Mouse (Mus musculus) forebrain, embryonic 12.5 days (tissue): ENCODE results near the gene Tmem175. TPM values are rescaled to one million over a fixed set of nuclear protein-coding genes. Genes with fewer than 3 reads are reported as not detected.

Source experiments
- ATAC-seq: fragments of 200-750 bp; cut with Nextera tagmentation; 2 replicates; pipeline ENCODE4 v1.8.0; 2017; ENCODE audit warnings: moderate TSS enrichment; ENCODE audit not compliant: low FRiP score
- H3K27ac ChIP-seq: fragments of 300-500 bp; sonication (generic); 2 replicates; pipeline ENCODE4 v1.5.1; 2016; ENCODE audit warnings: mild to moderate bottlenecking
- H3K27me3 ChIP-seq: fragments of 300-500 bp; sonication (generic); 2 replicates; pipeline ENCODE4 v1.6.1; 2016; ENCODE audit warnings: mild to moderate bottlenecking
- H3K36me3 ChIP-seq: fragments of 300-500 bp; sonication (generic); replicated peaks from 2 replicates; pipeline ENCODE4 v1.6.1; 2016; ENCODE audit warnings: mild to moderate bottlenecking
- H3K4me1 ChIP-seq: fragments of 300-500 bp; sonication (generic); 2 replicates; pipeline ENCODE4 v1.6.1; 2016
- H3K4me2 ChIP-seq: fragments of 300-500 bp; sonication (generic); 2 replicates; pipeline ENCODE4 v1.6.1; 2016; ENCODE audit warnings: mild to moderate bottlenecking, moderate library complexity
- H3K4me3 ChIP-seq: fragments of 300-500 bp; sonication (generic); replicated peaks from 2 replicates; pipeline ENCODE4 v1.5.1; 2016; ENCODE audit warnings: mild to moderate bottlenecking
- H3K9ac ChIP-seq: fragments of 300-500 bp; sonication (generic); 2 replicates; pipeline ENCODE4 v1.6.1; 2016; ENCODE audit warnings: mild to moderate bottlenecking
- H3K9me3 ChIP-seq: fragments of 300-500 bp; sonication (generic); 2 replicates; pipeline ENCODE4 v1.6.1; 2016
- WGBS: fragments of 180-500 bp; shearing (Covaris S2); methylation state at CpG from one replicate; pipeline ENCODE4 v1.1.7; 2016; 5-methylcytosine and 5-hydroxymethylcytosine counted together
- polyA plus RNA-seq: library from polyadenylated mRNA; unstranded; fragments of >200 nt; fragmentation: Nextera tagmentation; extraction: Ambion mirVana; gene quantifications from 2 replicates; pipeline ENCODE4 v1.2.1, GENCODE M21; 2016

The Tmem175 gene
- polyA plus RNA-seq, 1 experiment from 2014 or later = 19.6 TPM

DNA sequence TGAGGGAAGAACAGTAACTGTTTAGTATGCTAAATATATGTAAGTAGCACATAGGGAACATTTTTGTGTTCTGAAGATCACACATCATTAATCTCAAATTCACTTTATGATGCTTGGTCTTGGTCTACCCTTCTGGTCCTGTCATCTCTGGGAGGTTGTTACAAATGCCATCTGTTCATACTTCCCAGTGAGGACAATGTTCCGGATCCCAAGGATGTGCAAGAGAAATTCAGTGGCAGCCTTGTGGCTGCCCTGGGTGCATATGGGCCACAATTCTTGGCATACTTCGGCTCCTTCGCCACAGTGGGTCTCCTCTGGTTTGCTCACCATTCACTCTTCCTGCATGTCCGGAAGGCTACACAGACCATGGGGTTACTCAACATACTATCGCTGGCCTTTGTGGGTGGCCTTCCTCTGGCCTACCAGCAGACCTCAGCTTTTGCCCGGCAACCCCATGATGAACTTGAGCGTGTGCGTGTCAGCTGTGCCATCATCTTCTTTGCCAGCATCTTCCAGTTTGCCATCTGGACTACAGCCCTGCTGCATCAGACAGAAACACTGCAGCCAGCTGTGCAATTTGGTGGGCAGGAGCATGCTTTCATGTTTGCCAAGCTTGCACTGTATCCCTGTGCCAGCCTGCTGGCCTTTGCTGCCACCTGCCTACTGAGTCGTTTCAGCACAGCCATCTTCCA lies 16.2 kb downstream of the Tmem175 start:
- no peak overlapping the region for H3K9ac ChIP-seq
- no peak overlapping the region for H3K4me3 ChIP-seq
- no peak for ATAC-seq
- H3K9me3 ChIP-seq = no peaks in the 10 kb centered on the region
- H3K36me3 ChIP-seq = peaks cover 59% of the 10 kb centered on the region
- no peak overlapping the region for H3K4me2 ChIP-seq
- H3K4me1 ChIP-seq = no peaks in the 10 kb centered on the region
- H3K27me3 ChIP-seq = no peaks in the 10 kb centered on the region
- no peak overlapping the region for H3K27ac ChIP-seq
- WGBS = 95% methylated on average over 9 of the region's 9 CpGs

DNA sequence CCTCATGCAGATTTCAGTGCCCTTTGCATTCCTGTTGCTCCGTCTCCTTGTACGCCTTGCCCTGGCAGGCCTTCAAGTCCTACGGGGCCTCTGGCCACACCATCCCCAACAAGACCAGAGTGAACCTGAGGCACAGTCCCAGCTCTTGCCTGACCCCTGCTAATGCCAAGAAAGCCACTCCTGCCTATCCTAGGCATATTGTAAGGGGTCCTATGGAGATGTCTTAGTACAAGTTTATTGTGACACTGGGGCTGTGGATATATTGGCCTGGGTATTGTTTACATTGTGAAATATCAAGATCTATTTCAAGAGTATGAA lies 16.7 kb downstream of the Tmem175 start:
- WGBS = 87% methylated on average over 3 of the region's 3 CpGs

DNA sequence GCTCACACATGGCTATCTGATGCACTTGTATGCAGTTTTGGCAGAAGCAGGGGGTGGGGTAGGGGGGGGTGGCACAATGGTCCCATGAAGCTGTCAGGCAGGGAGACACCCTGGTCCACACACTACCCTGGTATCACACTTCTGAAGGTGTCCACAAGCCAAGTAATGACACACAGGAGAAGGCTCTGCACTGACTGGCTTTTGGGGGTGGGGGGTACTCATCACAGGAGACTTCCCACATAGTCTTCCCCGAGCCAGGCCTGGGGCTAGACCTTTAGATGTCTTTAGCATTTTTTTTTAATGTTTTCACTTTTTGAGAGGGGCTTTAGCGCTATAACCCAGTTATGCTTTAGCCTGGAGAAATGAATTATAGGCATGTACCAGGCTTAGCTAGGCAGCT lies 17.7 kb downstream of the Tmem175 start:
- Histone ChIP-seq H3K4me1 (no peaks in the 10 kb centered on the region), H3K9me3 (no peaks in the 10 kb centered on the region), H3K4me2 (no peak overlapping the region), H3K27ac (no peak overlapping the region), H3K36me3 (peaks cover 65% of the 10 kb centered on the region), H3K27me3 (no peaks in the 10 kb centered on the region), H3K9ac (no peak overlapping the region), H3K4me3 (no peak overlapping the region)
- ATAC-seq = no peak
- 84% methylated on average over 2 of the region's 2 CpGs for WGBS

More for the DNA sequence above, 16.7 kb downstream of the Tmem175 start:
- H3K36me3 ChIP-seq = peaks cover 64% of the 10 kb centered on the region
- no peaks in the 10 kb centered on the region for H3K4me1 ChIP-seq
- H3K27ac ChIP-seq = no peak overlapping the region
- no peaks in the 10 kb centered on the region for H3K27me3 ChIP-seq
- H3K9ac ChIP-seq = no peak overlapping the region
- no peaks in the 10 kb centered on the region for H3K9me3 ChIP-seq
- ATAC-seq = no peak
- no peak overlapping the region for H3K4me2 ChIP-seq
- H3K4me3 ChIP-seq = no peak overlapping the region

DNA sequence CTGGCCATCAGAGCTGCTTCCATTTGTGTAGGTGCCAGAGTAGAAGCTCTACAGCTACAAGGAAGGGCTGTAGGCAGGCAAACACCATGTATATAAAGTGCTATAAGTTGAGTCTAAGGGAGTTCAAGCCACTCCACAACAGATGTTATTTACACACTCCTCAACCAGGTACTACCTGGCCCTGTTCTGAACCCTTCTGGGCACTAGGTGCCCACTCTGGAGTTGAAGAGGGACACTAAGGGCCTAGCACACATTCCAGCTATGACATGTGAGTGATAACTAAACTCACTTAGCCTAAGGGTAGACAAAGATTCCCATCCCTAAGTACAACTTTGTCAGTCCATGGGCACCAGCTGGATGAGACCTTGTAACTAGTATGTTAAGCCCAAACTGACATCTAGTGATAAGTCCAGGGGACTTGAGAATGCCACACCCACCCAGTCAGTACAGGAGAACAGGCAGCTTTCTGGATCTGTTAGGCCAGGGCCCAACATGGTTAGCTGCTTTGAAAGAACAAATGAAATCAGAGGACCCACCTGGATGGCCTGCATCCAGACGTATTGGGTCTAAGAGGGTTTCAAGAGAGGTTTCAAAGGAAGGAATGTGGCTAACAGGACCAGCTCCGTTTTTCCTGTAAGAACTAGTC lies 18.4 kb downstream of the Tmem175 start:
- Histone ChIP-seq H3K36me3 (peaks cover 72% of the 10 kb centered on the region), H3K9me3 (no peaks in the 10 kb centered on the region), H3K27me3 (no peaks in the 10 kb centered on the region), H3K4me1 (no peaks in the 10 kb centered on the region), H3K9ac (no peak overlapping the region), H3K4me2 (no peak overlapping the region), H3K4me3 (no peak overlapping the region), H3K27ac (no peak overlapping the region)
- WGBS = 87% methylated on average over 2 of the region's 2 CpGs
- ATAC-seq = no peak

DNA sequence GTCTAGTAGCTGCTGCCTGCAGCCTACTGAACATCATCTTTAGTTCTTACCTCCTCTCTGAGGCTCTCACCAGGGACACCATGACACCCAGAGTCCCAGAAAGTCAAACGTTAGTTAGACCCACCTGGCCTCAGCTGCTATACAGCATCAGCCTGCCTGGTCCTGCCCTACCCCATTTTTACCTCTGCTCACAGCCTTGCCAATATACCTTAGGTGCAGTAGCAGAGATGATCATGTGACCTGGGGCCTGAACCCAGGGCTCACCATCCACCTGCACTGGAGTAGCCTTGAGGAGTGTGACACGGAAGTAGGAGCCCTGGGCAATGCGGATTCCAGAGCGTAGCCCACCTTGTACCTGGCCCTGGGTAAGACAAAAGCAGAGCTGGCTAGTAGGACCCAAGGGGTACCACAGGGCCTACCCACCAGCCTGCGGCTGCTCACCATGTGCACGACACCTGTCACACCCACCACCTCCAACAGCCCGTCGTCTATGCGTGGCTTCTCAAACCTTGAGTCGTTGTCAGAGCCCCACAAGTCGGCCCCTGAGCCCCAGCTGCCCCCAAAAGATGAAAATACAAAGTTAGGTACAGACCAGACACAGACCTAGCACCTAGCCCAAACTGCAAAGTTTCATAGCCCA lies 19.5 kb downstream of the Tmem175 start:
- ATAC-seq = no peak
- Histone ChIP-seq H3K27me3 (no peaks in the 10 kb centered on the region), H3K4me1 (no peaks in the 10 kb centered on the region), H3K36me3 (peaks cover 79% of the 10 kb centered on the region), H3K9me3 (no peaks in the 10 kb centered on the region), H3K9ac (no peak overlapping the region), H3K4me2 (no peak overlapping the region), H3K4me3 (no peak overlapping the region), H3K27ac (no peak overlapping the region)
- 89% methylated on average over 11 of the region's 11 CpGs for WGBS

DNA sequence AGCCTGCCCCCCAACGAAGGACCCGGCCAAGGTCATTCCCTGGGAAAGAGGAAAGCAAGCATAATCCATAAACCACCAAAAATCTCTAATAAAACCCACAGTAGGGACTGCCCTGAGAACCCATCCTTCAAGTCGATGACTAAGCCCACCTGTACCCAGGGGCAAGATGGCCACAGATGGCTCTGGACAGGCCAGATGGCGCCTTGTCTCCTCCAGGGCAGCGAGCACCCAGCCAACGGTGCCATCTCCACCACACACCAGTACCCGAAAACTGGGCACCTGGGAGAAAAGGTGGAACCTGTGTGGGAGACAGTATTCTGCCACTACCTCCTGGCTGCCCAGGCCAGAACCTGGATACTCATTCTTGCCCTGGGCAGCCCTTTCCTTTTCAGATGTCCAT lies 20.8 kb downstream of the Tmem175 start:
- ATAC-seq = no peak
- Histone ChIP-seq H3K36me3 (peaks cover 86% of the 10 kb centered on the region), H3K9me3 (no peaks in the 10 kb centered on the region), H3K4me3 (no peak overlapping the region), H3K27me3 (no peaks in the 10 kb centered on the region), H3K9ac (no peak overlapping the region), H3K27ac (no peak overlapping the region), H3K4me1 (no peaks in the 10 kb centered on the region), H3K4me2 (no peak overlapping the region)
- WGBS = 93% methylated on average over 7 of the region's 7 CpGs

DNA sequence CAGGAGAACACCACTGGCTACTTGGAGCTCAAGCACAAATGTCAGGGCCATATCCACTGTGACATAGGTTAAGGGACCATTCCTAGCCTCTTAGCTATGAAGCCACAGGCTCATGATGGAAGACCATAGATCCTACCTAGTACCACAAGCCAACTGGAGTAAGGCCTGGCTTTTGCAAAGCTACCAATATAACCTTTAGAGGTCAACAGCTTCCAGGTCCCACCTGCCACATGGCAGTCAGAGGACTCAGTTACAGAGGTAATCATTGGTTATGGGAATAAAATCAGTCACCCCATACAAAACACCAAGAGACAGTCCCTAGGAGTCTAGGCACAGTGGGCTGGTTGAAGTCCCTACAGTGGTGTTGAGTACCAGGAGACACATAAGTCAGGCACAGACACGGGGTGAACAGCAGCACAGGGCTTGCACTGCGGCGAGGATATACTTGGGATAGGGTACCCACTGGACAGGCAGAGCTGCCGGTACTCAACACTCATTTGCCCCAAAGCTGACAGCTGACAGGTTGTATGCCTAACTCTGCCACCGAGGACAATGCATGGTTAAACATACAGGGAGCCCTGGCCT lies 21.7 kb downstream of the Tmem175 start:
- no peak overlapping the region for H3K9ac ChIP-seq
- ATAC-seq = no peak
- no peak overlapping the region for H3K4me2 ChIP-seq
- H3K4me3 ChIP-seq = no peak overlapping the region
- no peaks in the 10 kb centered on the region for H3K4me1 ChIP-seq
- peaks cover 88% of the 10 kb centered on the region for H3K36me3 ChIP-seq
- WGBS = 89% methylated on average over 5 of the region's 5 CpGs
- H3K27ac ChIP-seq = no peak overlapping the region
- no peaks in the 10 kb centered on the region for H3K9me3 ChIP-seq
- H3K27me3 ChIP-seq = no peaks in the 10 kb centered on the region

DNA sequence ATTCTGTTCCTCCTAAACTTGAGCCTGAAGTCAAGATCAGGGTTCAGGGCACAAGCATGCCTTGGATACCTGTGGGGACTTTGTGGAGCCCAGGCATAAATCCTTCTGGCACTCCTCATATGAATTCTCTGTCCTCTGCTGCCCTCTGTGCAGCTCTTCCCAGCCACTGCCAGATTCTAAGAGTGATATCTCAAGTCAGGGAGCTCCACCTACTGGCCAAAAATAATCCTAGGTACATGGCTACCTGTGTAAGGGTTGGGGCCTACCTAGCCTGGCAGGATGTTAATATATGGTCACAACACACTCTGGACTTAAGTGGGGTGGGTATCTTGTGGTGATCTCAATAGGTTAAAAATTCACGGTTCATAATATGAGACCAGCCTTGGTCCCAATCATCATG lies 22.3 kb downstream of the Tmem175 start:
- H3K4me1 ChIP-seq = no peaks in the 10 kb centered on the region
- no peaks in the 10 kb centered on the region for H3K9me3 ChIP-seq
- ATAC-seq = no peak
- H3K4me2 ChIP-seq = no peak overlapping the region
- no peak overlapping the region for H3K27ac ChIP-seq
- peaks cover 85% of the 10 kb centered on the region for H3K36me3 ChIP-seq
- no peaks in the 10 kb centered on the region for H3K27me3 ChIP-seq
- no peak overlapping the region for H3K4me3 ChIP-seq
- WGBS = 76% methylated on average over 1 of the region's 1 CpGs
- H3K9ac ChIP-seq = no peak overlapping the region

DNA sequence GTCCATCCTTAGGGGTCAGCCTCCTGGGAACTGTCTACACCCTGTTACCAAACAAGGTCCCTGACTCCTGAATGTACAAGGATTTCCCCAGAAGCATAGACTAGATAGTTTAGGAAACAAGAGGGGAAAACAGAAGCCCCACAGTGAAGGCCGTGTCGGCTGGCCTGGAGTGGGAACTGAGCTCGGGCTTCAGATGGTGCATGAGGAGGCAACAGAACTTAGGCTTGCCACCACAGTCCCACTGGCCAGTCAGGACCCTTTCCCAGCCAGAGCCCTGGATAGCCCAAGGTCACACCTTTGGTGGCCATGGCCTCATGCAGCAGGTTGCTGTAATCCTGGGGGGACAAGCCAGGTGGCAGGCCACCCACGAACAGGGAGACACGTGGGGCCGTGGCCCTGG lies 23.8 kb downstream of the Tmem175 start:
- ATAC-seq = no peak
- 91% methylated on average over 6 of the region's 6 CpGs for WGBS
- peaks cover 81% of the 10 kb centered on the region for H3K36me3 ChIP-seq

DNA sequence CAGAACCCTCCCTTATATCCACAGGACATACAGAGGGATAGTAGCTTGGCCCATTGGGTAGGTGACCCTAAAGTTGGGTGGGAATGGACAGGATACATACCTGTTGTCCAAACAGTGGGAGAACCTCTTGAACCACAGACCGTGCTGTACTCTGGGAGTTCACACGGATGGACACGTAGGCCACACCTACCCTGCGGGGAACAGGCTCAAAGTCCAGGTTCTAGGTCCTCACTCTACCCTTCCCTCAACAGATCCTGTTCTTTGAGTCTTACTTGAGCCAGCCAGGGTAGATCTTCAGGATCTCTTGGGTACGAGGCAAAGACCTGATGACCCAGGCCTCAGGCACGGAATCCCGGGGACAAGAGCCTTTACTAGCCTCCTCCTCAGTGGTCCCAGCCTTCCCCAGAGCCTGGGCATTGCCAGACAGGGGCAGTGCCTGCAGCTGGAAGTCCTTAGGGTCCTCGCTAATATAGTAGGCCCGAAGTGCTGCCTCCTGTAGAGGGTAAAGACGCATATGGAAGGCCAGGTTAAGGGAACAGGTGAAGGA lies 24.9 kb downstream of the Tmem175 start:
- Histone ChIP-seq H3K4me3 (no peak overlapping the region), H3K27ac (no peak overlapping the region), H3K4me2 (no peak overlapping the region), H3K27me3 (no peaks in the 10 kb centered on the region), H3K9ac (no peak overlapping the region), H3K36me3 (peaks cover 70% of the 10 kb centered on the region), H3K4me1 (peaks cover 12% of the 10 kb centered on the region), H3K9me3 (no peaks in the 10 kb centered on the region)
- ATAC-seq = no peak
- 95% methylated on average over 10 of the region's 10 CpGs for WGBS

More for the DNA sequence above, 23.8 kb downstream of the Tmem175 start:
- no peak overlapping the region for H3K4me3 ChIP-seq
- 0 out of 2 replicates have a peak, but pooled peaks cover under 1% of the 10 kb centered on the region for H3K4me1 ChIP-seq
- H3K9ac ChIP-seq = no peak overlapping the region
- no peak overlapping the region for H3K27ac ChIP-seq
- no peaks in the 10 kb centered on the region for H3K9me3 ChIP-seq
- H3K27me3 ChIP-seq = no peaks in the 10 kb centered on the region
- no peak overlapping the region for H3K4me2 ChIP-seq

DNA sequence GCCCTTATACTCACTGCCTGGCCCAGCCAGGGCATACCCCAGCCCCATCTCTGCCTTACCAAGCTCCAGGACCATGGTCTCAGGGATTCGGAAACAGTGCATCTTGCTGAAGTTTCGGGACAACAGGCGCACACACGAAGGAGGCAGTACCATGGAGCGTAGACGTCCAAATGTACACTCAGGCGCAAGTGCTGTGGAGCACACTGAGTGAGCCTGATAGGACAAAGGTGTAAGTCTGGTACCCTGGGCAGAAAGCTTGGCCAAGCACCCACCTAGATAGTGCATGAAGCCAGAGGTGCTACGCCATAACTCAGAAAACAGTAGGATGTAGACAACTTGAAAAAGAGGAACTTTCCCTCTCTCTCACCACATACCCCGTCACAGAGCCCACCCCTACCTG lies 25.8 kb downstream of the Tmem175 start:
- no peak overlapping the region for H3K4me3 ChIP-seq
- H3K9ac ChIP-seq = no peak overlapping the region
- ATAC-seq = no peak
- H3K9me3 ChIP-seq = no peaks in the 10 kb centered on the region
- peaks cover 62% of the 10 kb centered on the region for H3K36me3 ChIP-seq
- no peak overlapping the region for H3K4me2 ChIP-seq
- H3K4me1 ChIP-seq = peaks cover 19% of the 10 kb centered on the region
- no peaks in the 10 kb centered on the region for H3K27me3 ChIP-seq
- no peak overlapping the region for H3K27ac ChIP-seq
- WGBS = 96% methylated on average over 9 of the region's 9 CpGs

DNA sequence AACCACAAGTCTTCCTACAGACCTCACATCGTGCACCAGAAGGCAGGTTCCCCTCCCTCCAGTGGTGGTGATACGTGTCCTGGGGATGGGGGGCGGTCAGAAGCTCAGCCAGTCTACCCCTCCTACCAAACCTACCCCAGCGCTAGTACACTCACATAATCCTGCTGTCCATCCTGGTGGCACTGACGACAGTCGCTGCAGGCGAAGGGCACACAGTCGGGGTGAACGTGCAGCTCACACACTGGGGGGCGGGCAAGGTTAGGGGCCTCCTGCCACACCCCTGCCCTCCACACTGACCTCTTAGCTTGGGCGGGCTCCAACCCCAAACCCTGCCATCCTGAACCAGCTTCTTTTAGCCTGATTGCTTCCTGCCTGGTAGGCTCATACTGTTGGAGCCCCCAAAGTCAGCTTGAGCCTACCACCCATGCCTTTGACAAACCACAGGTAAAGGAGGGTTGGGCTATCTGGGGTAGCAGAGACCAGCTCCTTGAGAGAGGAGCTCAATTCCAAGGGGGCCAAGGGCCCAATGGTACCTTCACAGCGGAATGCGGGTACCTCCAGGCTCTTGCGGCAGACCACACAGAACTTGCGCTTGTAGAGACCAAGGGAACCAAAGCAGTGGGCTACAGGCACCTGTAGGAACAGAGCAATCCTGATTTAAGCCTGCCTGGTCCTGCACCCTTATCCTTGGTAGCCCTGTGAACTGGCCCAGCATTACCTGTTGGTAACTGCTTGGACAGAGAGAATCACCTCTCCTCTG lies 26.5 kb downstream of the Tmem175 start:
- Histone ChIP-seq H3K4me3 (no peak overlapping the region), H3K27me3 (no peaks in the 10 kb centered on the region), H3K9ac (no peak overlapping the region), H3K36me3 (peaks cover 55% of the 10 kb centered on the region), H3K4me1 (peaks cover 23% of the 10 kb centered on the region), H3K4me2 (no peak overlapping the region), H3K9me3 (no peaks in the 10 kb centered on the region), H3K27ac (no peak overlapping the region)
- no peak for ATAC-seq
- 89% methylated on average over 15 of the region's 15 CpGs for WGBS
